Mouse (Mus musculus) kidney, postnatal 0 days (tissue): ENCODE results near the gene Pus10. TPM values are rescaled to one million over a fixed set of nuclear protein-coding genes. Genes with fewer than 3 reads are reported as not detected.

Source experiments
- ATAC-seq: fragments of 200-750 bp; cut with Nextera tagmentation; replicated peaks from 2 replicates; pipeline ENCODE4 v1.8.0; 2017; ENCODE audit warnings: low read depth, moderate number of reproducible peaks, moderate TSS enrichment, moderate library complexity; ENCODE audit not compliant: low FRiP score
- DNase-seq: peaks from one replicate; pipeline ENCODE4 v3.0.0-alpha.2; 2016; ENCODE audit warnings: low spot score
- H3K27ac ChIP-seq: fragments of 300-500 bp; sonication (generic); 2 replicates; pipeline ENCODE4 v1.5.1; 2014; ENCODE audit warnings: mild to moderate bottlenecking
- H3K27me3 ChIP-seq: fragments of 300-500 bp; sonication (generic); 2 replicates; pipeline ENCODE4 v1.6.1; 2014; ENCODE audit warnings: low read length, mixed read lengths; ENCODE audit not compliant: insufficient read depth
- H3K36me3 ChIP-seq: fragments of 300-500 bp; sonication (generic); 2 replicates; pipeline ENCODE4 v1.6.1; 2014; ENCODE audit warnings: low read length, mixed read lengths; ENCODE audit not compliant: insufficient read depth
- H3K4me1 ChIP-seq: fragments of 300-500 bp; sonication (generic); replicated peaks from 2 replicates; pipeline ENCODE4 v1.6.1; 2014; ENCODE audit warnings: antibody characterized with exemption, low read length, mixed read lengths; ENCODE audit not compliant: insufficient read depth
- H3K4me2 ChIP-seq: fragments of 300-500 bp; sonication (generic); 2 replicates; pipeline ENCODE4 v1.6.1; 2014; ENCODE audit warnings: mild to moderate bottlenecking, low read length, moderate library complexity, mixed read lengths
- H3K4me3 ChIP-seq: fragments of 300-500 bp; sonication (generic); replicated peaks from 2 replicates; pipeline ENCODE4 v1.5.1; 2014; ENCODE audit warnings: low read depth, low read length
- H3K9ac ChIP-seq: fragments of 300-500 bp; sonication (generic); 2 replicates; pipeline ENCODE4 v1.6.1; 2014; ENCODE audit warnings: low read depth, low read length
- H3K9me3 ChIP-seq: fragments of 300-500 bp; sonication (generic); replicated peaks from 2 replicates; pipeline ENCODE4 v1.6.1; 2016; ENCODE audit warnings: low read length, inconsistent platforms, mixed read lengths
- CTCF ChIP-seq: IDR thresholded peaks from 2 replicates; pipeline ENCODE4 v1.5.1; 2016; ENCODE audit warnings: antibody characterized with exemption, low read depth, mild to moderate bottlenecking, moderate library complexity
- WGBS: fragments of 180-500 bp; shearing (Covaris S2); extraction: QIAGEN DNeasy Blood & Tissue Kit; methylation state at CpG from one replicate; pipeline ENCODE4 v1.1.7; 2014; 5-methylcytosine and 5-hydroxymethylcytosine counted together
- polyA plus RNA-seq: library from polyadenylated mRNA; unstranded; fragments of >200 nt; fragmentation: Nextera tagmentation; extraction: Ambion mirVana; gene quantifications from 2 replicates; pipeline ENCODE4 v1.2.1, GENCODE M21; 2015

Pus10 gene
- polyA plus RNA-seq, 1 experiment from 2014 or later = 19.3 TPM

GRCm38 (mm10) chr11:23647431-23647830, 18.0 kb upstream of the Pus10 start:
- Histone ChIP-seq H3K9ac (no peak overlapping the region), H3K9me3 (no peaks in the 10 kb centered on the region), H3K27me3 (no peaks in the 10 kb centered on the region), H3K36me3 (peaks cover 7% of the 10 kb centered on the region; the same call in 1 of the 2 replicates), H3K4me3 (no peak overlapping the region), H3K27ac (no peak overlapping the region), H3K4me1 (no peaks in the 10 kb centered on the region), H3K4me2 (no peak overlapping the region)
- TF ChIP-seq CTCF = no peak
- no peak for DNase-seq
- no peak for ATAC-seq

- DNase-seq = no peak
- Histone ChIP-seq H3K4me3 (no peak overlapping the region), H3K9ac (no peak overlapping the region), H3K4me1 (no peaks in the 10 kb centered on the region), H3K36me3 (peaks cover 7% of the 10 kb centered on the region; the same call in 1 of the 2 replicates), H3K27ac (no peak overlapping the region), H3K4me2 (no peak overlapping the region), H3K9me3 (no peaks in the 10 kb centered on the region), H3K27me3 (no peaks in the 10 kb centered on the region)
- 94% methylated on average over 3 of the region's 3 CpGs for WGBS
- no peak for TF ChIP-seq CTCF
- ATAC-seq = no peak
Observed at GRCm38 (mm10) chr11:23647835-23648234, 17.6 kb upstream of the Pus10 start.

DNA sequence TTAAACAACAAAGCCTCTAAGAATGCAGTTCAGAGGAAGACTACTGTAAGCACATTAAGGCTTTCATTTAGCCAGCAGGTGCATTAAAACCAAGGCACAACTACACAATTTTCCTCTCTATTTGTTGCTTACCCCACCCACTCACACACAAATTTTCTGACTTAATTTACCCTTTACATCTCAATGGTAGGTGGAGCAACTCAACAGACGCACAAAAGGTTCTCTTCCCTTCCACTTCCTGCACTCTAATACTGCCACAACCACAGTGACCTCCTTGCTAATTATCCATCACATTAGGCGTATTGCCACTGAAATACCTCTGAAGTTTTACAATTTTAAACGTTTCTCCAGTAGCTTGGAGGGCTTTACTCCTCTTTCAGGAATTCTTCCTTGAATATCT, 11.8 kb upstream of the Pus10 start:
- H3K9ac ChIP-seq = no peak overlapping the region
- no peak overlapping the region for H3K4me3 ChIP-seq
- no peak overlapping the region for H3K27ac ChIP-seq
- no peaks in the 10 kb centered on the region for H3K27me3 ChIP-seq
- H3K36me3 ChIP-seq = peaks cover 3% of the 10 kb centered on the region; the same call in 1 of the 2 replicates
- H3K4me1 ChIP-seq = no peaks in the 10 kb centered on the region
- ATAC-seq (no peak), DNase-seq (no peak)
- 58% methylated on average over 3 of the region's 3 CpGs for WGBS
- H3K4me2 ChIP-seq = no peak overlapping the region
- no peaks in the 10 kb centered on the region for H3K9me3 ChIP-seq
- TF ChIP-seq CTCF = no peak

DNA sequence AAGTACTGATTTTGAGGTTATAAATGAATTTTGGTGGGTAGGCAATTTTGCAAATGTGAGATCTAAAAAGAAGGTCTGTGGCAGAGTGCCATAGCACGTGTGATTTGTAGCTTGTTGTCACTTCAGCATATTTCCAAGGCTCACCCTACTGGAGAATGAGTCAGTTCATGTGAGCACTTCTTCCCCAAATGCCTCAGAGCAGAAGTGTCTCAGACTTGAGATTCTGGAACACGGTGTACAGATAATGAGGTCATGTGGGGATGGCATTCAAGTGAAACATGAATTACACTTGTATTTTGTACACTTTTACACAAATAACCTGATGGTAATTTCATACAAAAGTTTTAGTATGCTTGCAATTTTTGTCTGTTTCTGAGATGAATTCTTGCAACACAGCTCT, 7.7 kb upstream of the Pus10 start:
- WGBS = 81% methylated on average over 2 of the region's 2 CpGs
- H3K27ac ChIP-seq = no peak overlapping the region
- no peak for TF ChIP-seq CTCF

GRCm38 (mm10) chr11:23664232-23664631, 1.2 kb upstream of the Pus10 start:
- Histone ChIP-seq H3K27me3 (no peaks in the 10 kb centered on the region), H3K4me1 (peaks cover 10% of the 10 kb centered on the region; the same call in 1 of the 2 replicates), H3K36me3 (peaks cover 3% of the 10 kb centered on the region; the same call in 1 of the 2 replicates), H3K27ac (no peak overlapping the region), H3K9me3 (no peaks in the 10 kb centered on the region), H3K9ac (no peak overlapping the region), H3K4me3 (no peak overlapping the region), H3K4me2 (no peak overlapping the region)
- ATAC-seq = no peak
- DNase-seq = no peak
- TF ChIP-seq CTCF = no peak

More for the DNA sequence above, 7.7 kb upstream of the Pus10 start:
- no peak for ATAC-seq
- H3K27me3 ChIP-seq = no peaks in the 10 kb centered on the region
- H3K9ac ChIP-seq = no peak overlapping the region
- no peak overlapping the region for H3K4me2 ChIP-seq
- H3K9me3 ChIP-seq = no peaks in the 10 kb centered on the region
- no peak for DNase-seq
- no peaks in the 10 kb centered on the region for H3K36me3 ChIP-seq
- H3K4me1 ChIP-seq = peaks cover 8% of the 10 kb centered on the region; the same call in 1 of the 2 replicates
- H3K4me3 ChIP-seq = no peak overlapping the region

- Histone ChIP-seq H3K9ac (peak within 1 kb of the TSS; percentile 94), H3K27me3 (no peaks in the 10 kb centered on the region), H3K36me3 (peaks cover 3% of the 10 kb centered on the region; the same call in 1 of the 2 replicates), H3K4me3 (peak within 1 kb of the TSS; percentile 92), H3K27ac (peak within 1 kb of the TSS; percentile 98), H3K9me3 (no peaks in the 10 kb centered on the region), H3K4me1 (0 out of 2 replicates have a peak, but pooled peaks cover 5% of the 10 kb centered on the region), H3K4me2 (peak within 1 kb of the TSS; percentile 58)
- WGBS = under 1% methylated on average over 49 of the region's 49 CpGs
- DNase-seq (peak; percentile 98), ATAC-seq (peak; percentile 98)
- peak; percentile 25; the same call in 1 of the 2 replicates for TF ChIP-seq CTCF
Observed at GRCm38 (mm10) chr11:23665798-23666501, 476 bp downstream of the Pus10 start, which contains the start of gene Pex13. TSS of gene Pex13 (minus strand) at chr11:23665959.
